Mouse (Mus musculus) embryo, embryonic 10 days (tissue): ENCODE data around the gene Crnkl1.

Experiments
- DNase-seq: peaks from one replicate; pipeline ENCODE4 v3.0.0-alpha.2; 2015; ENCODE audit warnings: low spot score

The Crnkl1 gene

DNA sequence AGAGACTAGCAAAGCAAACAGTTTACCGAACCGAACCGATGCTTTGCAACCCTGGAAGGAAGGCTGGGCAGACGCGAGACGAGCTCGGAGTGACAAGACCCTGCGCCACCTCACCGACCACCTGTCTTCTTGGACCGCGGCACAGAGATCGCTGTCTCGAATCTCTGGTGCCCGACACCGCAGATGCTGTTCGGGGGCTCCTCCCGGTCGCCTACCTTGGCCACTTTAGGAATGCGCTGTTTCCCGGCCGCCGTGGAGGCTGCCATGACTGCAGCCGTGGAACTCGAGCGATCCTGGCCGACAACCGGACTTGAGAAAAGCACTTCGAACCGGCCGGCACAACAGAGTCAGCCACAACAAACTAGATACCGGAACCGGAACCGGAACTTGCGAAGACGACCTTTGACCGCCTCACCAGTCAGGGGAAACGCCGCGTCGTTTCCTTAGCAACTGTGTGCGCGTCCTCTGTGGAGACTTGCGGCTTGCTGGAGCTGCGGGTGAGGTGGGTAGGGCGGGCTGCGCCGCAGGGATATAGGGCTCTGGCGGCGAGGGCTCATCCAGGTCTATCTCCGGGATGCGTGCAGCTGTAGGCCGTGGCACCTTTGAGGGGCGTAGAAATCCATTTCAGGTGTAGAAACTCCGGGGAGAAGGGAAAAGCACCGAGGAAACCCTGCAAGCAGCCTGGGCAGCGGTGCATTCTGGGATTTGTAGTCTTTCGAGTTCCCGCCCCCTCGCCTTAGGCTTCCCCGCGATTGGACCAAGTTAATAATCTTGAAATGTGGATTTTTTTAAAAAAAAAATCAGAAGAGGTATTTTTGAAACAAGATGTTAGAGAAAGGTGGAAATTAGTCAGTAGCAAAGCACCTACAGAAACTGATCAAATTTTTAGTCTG, at the start of gene Crnkl1, which contains the start of gene Cfap61:
Crnkl1 (minus strand) TSS at position 676 of the 893 bp plus-strand sequence.
Cfap61 (plus strand) TSS at position 446 of the 893 bp plus-strand sequence.
- peak; percentile 99 for DNase-seq

DNA sequence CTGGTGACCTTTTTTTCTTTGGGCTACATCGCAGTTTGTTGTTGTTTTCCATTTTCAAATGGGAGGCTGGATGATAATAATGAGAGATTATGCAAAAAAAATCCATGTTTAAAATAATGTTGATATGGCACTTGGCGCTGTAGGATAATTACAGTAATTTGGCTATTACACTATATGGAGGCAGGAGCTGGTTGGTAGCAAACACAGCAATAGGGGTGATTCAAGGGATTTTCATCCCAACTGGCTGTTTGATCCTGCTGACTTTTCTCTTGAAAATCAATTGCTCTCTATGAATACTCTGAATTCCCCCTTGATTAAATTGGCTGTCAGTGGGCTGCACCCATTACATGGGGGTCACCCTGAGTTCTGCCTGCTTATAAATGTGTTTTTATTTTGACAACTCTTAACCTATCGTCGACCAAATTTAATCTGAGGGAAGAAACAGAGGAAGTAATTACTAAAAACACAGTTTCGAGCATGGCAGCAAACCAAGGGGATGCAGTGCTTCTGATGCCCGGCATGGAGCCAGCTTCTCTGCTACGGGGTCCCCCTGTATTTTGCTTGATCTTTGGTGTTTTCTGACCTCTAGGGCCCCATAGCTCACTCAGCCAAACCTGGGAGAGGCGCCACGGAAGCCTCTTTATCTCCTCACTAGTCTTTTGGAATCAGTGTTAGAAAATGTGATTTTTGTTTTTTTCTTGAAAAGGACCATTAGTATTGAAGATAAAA, 47.7 kb upstream of the Crnkl1 start:
- DNase-seq = no peak

DNA sequence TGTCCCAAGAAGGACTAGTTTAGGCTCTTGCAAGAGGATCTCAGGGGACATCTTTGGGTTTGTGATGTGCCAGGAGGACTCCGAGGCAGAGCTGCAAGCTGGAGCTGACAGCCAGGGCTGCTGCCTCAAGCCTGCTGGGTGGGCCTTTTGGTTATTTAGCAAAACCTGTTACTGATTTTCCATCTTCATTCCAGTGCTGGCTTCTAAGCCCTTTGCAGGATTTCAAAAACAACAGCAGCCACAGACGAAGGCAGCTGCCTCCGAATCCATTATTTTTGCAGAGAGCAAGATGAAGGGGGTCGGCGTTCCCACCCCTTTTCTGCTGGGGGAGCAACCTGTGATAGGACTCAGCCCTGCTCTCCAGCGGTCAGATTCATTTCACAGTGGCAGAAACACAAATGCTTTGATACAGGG, 46.9 kb upstream of the Crnkl1 start:
- DNase-seq = peak; percentile 12

DNA sequence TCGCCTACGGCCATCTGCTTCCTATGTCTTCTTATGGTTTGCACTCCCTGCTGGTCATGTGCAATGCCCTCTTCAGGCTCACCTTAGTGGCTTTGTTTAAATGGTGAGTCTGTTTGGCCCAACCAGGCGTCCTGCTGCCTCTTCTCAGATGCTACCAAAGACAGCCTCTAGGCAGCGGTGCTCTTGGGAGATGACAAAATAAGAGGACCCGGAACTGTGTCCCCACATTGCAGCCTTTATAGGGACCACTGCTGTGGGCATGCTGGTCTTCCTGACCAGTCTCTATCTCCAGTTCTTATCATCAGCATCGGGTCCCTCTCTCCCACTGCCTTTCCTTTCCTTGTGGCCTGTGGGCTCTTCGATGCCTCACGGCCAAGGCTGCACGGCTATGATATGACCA, 46.1 kb upstream of the Crnkl1 start:
- DNase-seq = no peak

DNA sequence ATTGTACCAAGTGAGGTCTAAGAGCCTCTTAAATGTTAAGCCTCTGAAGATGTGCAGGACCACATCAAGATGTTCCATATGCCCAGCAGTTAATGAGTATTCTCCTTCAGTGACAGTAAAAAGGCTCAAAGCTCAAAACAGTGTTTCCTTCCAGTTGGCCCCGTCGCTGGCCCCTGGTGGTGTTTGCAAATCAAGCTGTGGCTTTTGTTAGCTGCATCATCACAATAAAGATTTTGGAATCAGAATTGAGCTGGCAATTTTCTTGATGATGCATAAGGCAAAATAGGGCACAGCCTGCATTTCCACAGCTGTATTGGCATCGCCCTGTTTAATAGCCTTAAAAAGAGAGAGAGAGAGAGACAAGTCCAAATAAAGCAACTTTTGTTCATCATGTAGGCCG, 44.8 kb upstream of the Crnkl1 start:
- DNase-seq = no peak

DNA sequence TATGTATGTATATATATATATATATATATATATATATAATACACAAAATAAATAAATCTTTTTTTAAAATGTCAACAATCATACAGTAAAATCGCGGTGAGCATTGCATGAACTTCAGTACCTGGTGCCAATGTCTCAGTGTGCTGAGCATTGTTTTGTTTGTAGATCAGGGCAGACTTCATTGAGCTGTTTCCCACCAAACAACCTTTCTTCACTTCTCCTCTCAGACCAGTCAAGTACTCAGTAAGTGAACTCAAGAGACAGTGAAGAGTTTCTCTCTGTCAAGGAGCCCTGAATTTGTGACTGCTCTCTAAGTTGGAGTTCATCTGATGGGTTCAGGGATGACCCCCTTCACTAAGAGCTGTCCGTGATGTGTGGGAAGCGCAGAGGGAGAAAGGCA, 37.8 kb upstream of the Crnkl1 start:
- DNase-seq = no peak

DNA sequence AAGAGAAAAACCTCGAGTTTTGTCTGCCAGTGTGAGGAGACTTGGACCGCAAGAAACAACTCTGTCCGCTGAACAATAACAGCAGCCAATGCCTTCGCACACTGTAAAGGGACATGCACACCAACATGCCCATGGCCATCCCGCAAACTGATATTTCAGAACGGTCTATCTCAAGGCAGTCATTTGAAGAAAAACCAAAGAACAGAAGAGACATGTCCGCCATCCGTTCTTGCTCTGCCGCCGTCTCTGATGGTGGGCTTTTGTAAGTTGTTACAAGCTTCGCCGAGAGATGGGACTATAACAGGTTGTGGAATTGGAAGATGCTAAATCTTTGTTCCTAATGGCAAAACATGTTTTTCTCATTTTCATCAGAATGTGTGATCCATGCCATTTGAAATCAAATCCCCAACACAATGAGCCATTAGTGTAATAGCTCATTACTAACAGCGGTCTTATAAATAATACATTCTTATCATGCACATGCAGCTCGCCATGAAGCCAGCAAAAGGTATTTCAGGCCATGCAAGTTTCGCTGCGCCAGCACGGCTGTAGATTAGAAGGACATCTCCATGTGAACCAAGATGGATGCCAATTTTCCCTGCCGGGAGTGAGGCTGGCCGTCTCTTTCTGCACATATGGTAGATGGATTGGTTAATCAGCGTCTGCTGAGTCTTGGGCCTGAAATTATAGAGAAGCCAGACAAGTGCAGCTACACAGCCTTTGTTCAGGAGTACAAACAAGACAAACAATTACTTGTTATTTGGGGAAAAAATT, 36.6 kb upstream of the Crnkl1 start:
- DNase-seq = no peak

DNA sequence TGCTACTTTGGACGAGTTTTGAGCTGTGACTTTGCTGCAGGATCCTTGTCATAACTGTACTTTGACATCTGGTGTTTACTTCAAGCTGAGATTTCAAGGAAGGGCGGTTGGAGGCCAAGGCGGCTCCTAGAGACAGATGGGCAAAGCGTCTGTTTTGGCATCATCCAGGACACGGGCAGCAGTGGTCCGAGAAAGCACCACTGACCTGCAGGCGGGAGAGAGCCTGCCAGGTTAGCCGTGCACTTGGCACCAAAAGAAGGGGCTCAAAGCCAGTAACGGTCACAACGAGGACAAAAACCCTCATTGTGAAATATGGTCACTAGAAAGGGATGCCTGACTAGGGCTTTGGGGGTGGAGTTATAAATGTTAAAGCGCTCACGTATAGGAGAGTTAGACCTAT, 35.9 kb upstream of the Crnkl1 start:
- no peak for DNase-seq

DNA sequence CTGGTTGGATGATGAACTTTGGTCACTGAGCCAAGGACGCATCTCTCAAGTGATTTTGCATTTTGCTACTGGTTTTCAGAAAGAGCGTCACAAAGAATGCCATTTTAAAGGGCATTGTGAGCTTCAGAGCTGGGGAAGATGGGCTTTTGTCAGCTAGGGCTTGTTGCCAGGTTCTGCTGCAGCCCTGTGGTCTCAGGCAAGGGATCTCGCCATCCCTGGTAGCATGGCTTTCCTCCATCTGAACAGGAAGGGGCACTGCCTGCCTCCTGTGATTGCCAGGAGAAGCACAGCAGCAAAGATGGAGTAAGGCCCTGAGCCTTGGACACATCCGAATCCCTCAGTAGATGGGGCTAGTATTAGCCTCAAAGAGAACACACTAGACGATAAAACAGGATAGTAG, 27.0 kb upstream of the Crnkl1 start:
- DNase-seq = no peak

DNA sequence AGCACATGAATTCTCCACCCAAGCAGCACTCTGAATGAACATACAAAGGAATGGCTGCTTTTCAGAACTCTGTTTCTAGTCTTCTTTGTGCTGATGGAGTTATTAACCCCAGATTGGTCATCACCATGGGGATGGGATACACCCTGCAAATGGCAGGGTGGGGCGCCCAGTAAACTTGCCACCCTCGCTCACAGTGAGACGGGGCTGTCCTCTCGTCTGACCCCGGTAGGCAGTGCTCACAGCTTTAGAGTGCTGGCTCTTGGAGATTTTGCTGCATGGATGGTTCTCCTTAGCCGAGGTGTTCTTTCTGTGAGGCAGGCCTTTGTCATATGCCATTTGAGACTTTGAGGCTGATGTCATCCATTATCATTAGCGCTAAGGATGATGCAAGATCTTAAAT, 23.7 kb upstream of the Crnkl1 start:
- DNase-seq = peak; percentile 53

DNA sequence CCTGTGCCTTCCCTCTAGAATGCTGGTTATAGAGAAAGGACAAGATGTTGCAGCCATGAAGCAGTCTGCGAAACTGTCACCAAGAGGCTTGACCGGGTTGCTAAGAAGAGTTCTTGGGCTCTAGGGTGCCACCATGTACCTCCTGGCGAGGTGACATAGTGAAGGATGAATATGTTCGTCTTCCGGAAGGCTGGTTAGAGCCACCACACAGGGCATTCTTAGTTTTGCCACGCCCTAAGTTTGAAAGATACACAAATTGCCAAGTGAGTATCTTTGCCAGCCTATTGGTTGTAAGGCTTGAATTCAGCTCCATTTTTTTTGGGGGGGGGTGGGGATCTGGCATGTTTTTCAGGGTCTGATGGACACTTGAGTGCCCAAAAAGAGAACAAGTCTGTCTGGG, 23.3 kb upstream of the Crnkl1 start:
- no peak for DNase-seq

DNA sequence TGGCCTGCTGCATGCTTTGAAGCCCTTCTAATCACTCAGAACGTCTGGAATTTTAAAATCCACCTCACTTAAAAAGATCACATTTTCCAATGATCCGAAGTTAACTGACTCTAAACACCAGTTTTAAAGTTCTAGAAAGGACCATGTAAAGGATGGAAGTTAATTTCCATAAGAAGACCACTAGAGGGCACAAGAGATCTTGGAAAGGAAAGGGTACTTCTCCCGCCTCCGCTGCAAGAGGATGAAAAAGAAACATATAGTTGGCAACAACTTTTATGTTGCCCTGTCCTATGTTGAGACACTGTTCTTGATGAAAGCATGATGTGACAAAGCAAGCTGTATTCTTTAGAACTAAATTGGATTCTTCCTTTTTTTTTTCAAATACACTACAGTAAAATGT, 22.6 kb upstream of the Crnkl1 start:
- DNase-seq = peak; percentile 79

DNA sequence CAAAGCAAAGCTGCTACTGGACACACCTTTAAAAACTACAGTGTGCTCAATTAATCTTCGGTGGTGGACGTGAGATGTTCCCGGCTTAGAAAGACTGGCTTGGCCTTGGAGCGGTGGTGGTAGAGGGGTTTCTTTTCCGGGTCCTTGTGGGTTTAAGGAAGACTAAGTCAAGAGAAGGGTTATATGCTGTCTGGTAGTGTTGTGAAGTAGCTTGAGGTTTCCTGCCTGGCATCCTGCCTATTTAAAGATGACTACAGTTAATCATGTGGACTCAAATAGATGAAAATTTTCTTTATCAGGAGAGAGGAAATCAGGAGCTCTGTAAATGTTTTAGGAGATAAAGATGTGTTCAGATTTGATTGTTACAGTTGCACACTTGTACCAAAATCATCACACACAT, 21.5 kb upstream of the Crnkl1 start:
- no peak for DNase-seq

DNA sequence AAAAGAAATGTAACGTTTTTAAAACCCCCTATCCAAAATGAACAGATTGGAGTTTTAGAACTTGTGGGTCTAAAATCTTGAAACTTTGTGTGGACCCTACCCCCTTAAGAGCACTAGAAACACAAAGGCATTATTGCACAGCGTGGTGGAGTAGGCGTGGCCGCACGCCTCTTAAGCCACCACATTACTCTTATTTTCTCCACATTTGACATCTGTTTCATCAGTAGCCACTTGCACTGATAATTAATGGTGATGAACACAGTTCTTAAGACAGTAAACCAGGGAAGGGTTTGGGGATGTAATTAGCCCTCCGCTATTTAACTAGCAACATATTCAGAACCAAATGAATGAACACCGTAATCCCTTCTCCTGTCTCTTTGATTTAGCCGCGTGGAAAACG, 21.0 kb upstream of the Crnkl1 start:
- DNase-seq = no peak

DNA sequence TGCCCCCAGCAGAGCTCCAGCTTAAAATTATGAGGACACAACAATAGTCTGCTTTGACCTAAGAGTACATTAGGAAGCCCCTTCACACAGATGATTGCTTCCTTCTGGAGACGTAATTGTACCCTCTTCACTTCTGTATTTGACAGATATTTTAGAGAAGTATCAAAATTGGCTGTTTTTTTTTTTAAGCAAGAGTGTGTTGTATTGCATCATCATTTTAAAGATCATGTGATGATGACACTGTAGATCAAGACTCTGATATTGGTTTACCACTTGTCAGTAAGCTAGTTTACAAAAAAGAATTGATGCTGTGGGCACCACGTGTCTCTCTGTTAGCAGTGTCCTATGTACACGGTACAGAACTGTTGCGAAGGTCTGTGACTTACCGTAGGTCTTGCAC, 17.9 kb upstream of the Crnkl1 start:
- no peak for DNase-seq

DNA sequence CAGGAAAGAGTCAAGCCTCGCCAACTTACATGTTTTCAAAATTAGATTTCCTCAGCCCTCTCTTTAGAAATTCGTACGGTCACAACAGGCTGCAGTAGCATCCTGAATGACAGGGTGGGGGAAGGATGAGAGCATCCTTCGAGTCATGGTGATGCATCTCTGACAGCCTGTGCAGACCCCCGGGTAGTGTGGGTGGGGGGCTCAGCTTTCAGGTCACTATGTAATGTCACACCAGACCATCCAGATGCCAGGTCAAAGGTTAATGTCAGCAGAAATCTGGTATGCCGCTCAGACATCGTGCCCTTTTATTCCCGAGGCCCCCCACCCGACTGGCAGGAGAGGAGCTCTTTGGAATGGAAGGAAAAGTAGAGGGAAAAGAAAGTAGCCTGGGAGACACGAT, 15.4 kb upstream of the Crnkl1 start:
- peak; percentile 77 for DNase-seq

DNA sequence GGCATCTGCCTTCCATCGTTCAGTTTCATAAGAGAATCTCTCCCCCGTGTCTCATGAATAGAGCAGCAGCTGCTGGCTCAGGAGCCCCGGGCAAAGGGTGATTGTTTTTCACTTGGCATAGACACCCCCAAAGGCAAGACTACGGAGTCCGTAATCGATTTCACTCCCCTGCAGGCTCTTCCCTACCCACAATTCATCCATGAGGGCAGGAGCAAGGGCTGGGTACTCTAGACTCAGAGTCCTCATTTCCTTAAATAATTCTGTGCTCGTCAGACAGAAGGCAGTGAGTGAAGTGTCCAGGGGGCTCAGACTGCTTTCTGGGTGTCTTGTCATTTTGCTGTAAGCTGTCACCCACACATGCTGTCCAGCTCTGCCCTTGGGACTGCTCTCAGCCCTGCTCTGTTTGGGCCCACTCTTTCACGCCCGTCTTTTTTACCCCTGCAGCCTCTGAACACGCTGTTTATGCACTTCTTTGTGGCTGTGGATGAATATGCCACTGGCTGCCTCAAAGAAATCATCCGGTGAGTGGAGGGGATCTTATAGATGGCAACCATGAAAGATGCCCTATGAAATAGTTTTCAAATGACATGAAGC, 14.8 kb upstream of the Crnkl1 start:
- DNase-seq = no peak

DNA sequence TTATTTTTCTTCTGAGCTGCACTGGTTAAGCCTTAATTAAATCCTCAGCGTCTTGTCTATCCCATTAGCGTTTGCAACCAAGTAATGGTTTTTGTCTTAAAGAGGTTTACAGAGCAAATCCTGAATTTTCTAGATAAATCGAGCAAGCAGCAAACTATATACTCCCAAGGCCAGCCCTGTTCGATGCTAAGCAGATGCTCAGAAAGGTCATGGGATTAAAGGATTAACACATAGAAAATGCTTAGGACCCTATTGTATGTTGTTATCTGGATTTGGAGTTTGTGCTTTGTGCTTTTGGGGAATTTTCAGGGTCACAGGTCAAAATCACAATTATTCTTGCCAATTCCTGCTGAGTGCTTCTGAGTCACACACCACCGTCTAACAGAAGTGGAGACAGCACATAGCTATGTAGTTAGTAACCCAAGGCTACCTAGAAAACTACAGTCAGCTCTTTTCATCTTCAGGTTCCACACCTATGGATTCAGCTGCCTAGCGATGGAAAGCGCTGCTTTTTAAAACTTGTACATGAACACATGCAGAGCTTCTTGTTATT, 13.7 kb upstream of the Crnkl1 start:
- no peak for DNase-seq

DNA sequence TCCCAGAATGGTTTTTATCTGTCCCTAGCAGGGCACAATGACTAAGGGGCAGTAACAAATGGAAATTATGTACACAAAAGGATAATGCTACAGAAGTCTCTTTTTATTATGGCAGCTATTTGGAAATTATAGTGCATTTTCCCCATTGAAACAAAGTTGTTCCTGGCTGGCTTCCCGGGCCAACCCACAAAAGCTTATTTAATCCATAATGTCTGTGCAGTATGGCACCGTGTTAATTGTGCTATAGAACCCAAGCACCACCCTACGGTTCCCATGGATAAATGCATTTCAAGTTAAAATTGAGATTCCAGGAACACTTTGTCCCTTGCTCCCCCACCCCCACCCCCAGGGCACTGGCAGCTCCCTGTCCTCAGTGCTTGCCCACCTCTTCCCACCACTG, 9.5 kb upstream of the Crnkl1 start:
- DNase-seq = no peak

DNA sequence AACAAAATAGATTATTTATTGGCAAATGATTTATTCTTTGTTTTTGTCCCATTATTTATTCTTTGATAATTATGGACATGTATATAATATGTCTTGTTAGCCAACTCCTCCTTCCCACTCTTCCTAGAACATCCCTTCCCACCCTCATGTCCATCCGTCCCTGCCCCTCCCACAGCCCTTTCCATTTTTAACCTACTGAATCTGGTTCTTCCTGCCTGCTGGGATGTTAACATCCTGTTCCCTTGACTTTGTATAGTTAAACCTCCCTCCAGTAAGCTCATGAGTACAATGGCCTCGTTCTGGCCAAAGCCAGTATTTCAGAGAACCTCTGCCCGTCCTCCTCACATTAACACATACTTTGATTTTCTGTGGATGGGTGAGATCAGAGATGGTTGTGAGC, 6.6 kb upstream of the Crnkl1 start:
- no peak for DNase-seq

DNA sequence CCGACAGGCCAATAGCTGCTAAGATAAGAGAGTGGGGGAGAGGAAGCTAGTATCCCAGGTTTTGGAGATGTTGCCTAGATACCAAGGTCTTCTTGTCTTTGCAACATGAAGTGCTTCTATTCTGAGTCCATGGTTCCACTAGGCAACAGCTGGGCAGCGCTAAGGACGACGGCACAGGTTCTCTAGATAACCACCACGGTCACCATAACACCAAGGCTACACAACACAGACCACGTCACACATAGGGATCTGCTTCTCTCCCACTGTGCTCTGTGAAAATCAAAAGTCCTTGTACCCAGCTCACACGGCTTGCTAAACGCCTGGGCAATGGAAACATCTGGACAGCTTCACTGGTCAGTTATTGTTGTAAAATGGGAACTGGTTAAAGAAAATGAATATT, 2.2 kb upstream of the Crnkl1 start:
- no peak for DNase-seq
